Mouse (Mus musculus): ENCODE data around the gene Hipk3.

DNA sequence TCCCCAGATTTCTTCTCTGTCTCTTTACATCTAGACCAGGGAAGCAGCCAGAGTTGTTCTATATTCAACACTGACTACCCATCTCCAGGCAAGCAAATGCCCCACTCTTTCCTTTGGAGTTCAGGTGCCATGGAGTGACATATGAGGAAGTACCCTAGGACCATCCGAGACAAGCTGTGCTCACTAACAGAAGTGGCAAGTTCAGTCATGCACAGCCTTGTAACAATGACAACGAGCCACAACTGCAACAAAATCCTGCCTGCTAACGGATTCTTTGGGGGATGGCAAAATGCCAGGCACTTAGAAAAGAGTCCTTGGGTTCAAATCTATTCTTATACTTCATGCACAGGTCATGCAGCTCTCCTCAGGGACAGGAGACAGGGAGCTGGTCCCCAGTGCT is 8.1 kb upstream of the Hipk3 start:
- TF ChIP-seq CTCF (IDR thresholded peaks at IDR 0.05; ENCODE audit: low read depth) (no peak), EP300 (IDR thresholded peaks at IDR 0.05; ENCODE audit: low read depth) (no peak)
